Mouse (Mus musculus): ENCODE measurements at regions not wholly inside any gene's neighbourhood (a gene's known extent, or its start where the extent isn't known, plus 50 kb on each side); places are given as distances from the start of the nearest gene placed in this dataset.
A peak's percentile ranks its signal among the peaks of the same experiment; 100 is the strongest.

- DNase-seq (ENCODE audit: low spot score in 2 of 2) = no peak
Measured at GRCm38 (mm10) chr9:34143131-34143795, 342.4 kb upstream of the Kirrel3 start.

DNA sequence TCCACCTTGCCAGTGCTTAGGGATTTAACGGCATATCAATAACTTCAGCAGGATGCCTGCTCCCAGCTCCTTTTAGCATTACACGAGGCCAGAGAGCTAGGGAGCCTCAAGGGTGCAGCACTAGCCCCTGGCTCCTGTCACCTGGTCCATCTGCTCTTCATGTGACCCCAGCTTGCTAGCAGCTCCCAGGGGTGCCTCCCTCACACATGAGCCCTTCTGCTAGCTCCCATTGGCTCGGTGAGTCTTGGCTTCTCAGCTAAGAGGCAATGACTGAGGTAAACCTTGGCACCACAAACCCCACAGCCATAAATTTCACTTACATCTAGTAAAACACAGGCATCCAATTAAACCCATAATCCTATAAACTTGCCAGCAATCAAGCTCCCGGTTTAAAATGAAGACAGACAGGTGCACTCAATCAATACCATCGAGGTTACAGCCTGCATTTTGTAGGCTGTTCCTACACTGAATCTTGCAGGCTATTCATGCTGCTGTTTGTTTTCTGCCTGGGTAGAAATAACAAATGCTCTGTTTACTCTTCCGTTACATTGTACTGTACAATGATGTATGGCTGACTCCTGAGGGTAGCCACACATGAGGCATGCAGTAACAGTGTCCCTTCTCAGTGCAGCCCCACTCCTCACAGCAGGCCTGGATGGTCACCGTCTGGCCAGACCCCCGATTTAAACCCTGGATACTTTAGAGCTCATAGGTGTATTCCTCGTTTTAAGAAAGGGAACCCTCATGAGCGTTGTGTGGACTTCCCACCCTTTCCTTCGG lies 330.3 kb upstream of the Kirrel3 start:
- DNase-seq (ENCODE audit: low spot score in 2 of 2) = no peak

GRCm38 (mm10) chr9:34156581-34156980 lies 329.1 kb upstream of the Kirrel3 start:
- DNase-seq (ENCODE audit: low spot score in 2 of 2) = peak in 1 of 2 experiments; percentile 25

DNA sequence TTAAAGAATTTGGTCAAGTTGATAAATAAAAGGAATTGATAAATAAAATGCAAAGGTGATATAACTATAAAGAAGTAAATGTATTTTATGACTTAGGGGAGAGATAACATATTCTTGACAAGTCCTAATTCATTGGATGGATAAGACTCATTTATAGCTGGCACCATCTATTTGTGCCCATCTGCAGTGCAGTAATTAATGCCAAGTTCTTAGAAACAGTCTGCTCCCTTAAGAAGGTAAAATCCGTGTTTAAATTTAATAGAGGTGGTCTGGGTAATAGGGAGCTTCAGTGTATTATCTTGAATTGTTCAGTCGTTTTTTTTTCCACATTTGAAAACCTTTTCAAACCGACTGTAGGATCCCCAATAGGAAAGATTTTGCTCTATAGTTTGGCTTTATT lies 324.6 kb upstream of the Kirrel3 start:
- DNase-seq (ENCODE audit: low spot score in 2 of 2) = no peak

DNA sequence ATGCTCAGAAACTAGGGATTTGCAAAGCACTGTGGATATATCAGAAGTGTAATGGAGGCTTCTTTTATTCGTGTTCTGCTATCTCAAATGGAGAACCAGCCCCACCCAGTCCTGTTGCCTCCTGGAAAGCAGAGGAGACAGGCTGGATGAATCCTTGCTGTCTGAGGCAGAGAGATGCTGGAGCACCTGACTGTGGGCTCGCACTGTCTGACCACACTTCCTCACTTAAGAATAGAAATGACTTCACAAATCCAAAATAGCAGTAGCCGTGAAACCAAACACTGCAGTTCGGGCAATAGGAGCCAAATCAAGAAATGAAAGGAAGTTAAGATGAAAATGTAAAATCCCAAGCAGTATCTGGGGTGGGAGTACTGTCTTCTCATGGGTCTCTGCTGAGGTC lies 299.4 kb upstream of the Kirrel3 start:
- DNase-seq (ENCODE audit: low spot score in 2 of 2) = no peak

- no peak for DNase-seq (ENCODE audit: low spot score in 2 of 2)
Measured at GRCm38 (mm10) chr9:34192542-34192941, 293.2 kb upstream of the Kirrel3 start.

GRCm38 (mm10) chr9:34202122-34202941 lies 283.4 kb upstream of the Kirrel3 start:
- no peak for DNase-seq (ENCODE audit: low spot score in 2 of 2)

DNA sequence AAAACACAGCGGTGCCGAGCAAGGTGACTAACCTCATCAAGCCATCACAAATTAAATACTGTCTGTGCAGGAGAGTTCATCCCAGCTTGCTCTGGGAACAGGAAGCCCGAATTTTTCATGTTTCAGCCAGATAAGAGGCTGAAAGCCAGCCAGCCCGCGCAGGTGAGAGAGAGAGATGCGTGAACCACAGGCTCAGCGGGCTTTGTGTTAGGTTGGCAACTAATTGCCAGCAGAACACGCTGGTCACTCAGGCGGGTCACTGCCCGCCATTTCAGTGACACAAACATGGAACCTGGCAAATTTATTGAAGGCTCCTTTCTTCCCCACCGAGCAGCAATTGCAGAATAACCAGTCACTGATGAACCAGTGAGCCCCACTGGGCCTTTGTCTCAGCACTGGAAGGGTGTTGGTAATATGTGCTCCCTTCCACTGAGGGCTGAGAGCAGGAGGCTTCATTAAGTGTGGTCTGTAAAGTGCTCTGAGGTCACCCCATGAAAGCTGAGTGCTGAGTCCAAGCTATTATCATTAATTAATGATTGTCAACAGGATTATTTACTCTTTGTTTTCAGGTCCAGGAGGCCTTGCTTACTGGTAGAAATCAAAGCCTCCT lies 282.6 kb upstream of the Kirrel3 start:
- DNase-seq (ENCODE audit: low spot score in 2 of 2) = no peak

GRCm38 (mm10) chr9:34203624-34204365 lies 281.9 kb upstream of the Kirrel3 start:
- DNase-seq (ENCODE audit: low spot score in 2 of 2) = no peak

GRCm38 (mm10) chr9:34204479-34204878 lies 281.2 kb upstream of the Kirrel3 start:
- DNase-seq (ENCODE audit: low spot score in 2 of 2) = no peak

- no peak for DNase-seq (ENCODE audit: low spot score in 2 of 2)
Measured at GRCm38 (mm10) chr9:34231561-34231960, 254.1 kb upstream of the Kirrel3 start.

DNA sequence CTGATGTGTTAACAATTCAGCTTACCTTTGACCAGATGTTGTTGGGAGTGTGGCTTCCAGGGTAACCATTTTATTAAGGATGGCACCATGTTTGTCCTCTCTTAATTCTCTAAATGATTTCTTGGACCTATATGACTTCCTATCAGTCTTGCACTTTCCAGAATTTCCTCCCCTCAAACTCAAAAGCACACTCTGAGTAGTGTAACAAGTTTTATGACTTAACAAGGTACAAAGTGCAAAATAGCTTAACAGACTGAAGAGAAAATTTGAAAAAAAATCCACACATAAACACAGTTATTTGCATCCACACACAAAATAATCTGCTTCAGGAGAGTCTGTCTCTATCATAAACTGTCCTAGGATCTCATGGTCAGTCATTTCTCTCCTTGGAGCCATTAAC lies 251.0 kb upstream of the Kirrel3 start:
- no peak for DNase-seq (ENCODE audit: low spot score in 2 of 2)

GRCm38 (mm10) chr9:34239531-34239930 lies 246.2 kb upstream of the Kirrel3 start:
- no peak for DNase-seq (ENCODE audit: low spot score in 2 of 2)

DNA sequence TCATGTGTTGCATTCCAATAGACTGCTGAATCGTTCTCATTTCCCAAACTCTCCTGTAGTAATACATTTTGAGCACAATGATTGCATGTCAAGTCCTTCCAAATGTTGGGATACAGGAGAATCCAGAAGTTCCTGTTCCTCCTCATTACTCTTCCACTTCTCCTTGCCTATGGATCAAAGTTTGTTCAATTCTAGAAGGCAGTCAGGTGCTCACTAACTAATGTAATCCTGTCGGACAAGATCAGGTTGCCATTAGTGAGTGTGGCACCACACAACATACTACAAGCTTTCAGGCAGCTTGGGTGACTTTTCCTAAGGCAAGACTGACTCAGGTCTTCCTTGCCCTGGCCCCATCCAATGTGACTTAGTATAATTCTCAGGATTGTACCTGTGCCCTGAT lies 242.0 kb upstream of the Kirrel3 start:
- no peak for DNase-seq (ENCODE audit: low spot score in 2 of 2)

DNA sequence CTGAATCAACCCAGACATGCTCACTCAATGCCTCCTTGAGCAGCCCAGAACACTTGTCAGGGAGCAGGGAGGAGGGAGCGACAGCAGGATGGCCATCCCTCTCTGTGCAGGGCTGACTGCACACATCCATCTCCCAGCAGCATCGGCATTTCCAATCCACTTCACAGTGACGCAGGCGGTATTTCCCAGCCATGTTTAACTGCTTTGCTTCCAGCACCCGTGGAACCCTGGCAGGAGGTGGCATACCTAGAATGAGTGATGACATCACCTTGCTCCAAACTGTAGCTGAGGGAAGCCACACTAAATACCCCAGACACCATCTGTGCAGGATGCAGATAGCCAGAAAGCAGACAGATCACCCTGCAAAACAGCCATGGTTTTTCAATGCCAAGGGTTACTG lies 241.1 kb upstream of the Kirrel3 start:
- no peak for DNase-seq (ENCODE audit: low spot score in 2 of 2)

DNA sequence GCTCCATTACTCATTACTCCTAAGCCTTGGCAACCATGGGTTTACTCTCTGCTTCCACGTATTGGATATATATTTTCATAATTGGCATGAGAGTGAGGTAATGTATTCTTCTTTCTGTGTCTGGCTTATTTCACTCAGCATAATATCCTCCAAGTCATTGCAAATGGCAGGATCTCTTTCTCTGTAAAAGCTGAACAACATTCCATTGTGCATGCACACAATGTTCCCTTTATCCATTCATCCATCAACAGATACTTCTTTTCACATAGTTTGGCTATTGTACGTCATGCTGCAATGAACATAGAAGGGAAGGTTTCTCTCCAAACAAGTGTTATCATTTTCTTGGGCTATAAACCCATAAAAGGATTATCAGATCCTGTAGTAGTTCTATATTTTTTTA lies 232.9 kb upstream of the Kirrel3 start:
- DNase-seq (ENCODE audit: low spot score in 2 of 2) = no peak

GRCm38 (mm10) chr9:34258492-34258891 lies 227.2 kb upstream of the Kirrel3 start:
- no peak for DNase-seq (ENCODE audit: low spot score in 2 of 2)

GRCm38 (mm10) chr9:34278068-34278467 lies 207.6 kb upstream of the Kirrel3 start:
- no peak for DNase-seq (ENCODE audit: low spot score in 2 of 2)

GRCm38 (mm10) chr9:34279386-34279785 lies 206.3 kb upstream of the Kirrel3 start:
- DNase-seq (ENCODE audit: low spot score in 2 of 2) = no peak

DNA sequence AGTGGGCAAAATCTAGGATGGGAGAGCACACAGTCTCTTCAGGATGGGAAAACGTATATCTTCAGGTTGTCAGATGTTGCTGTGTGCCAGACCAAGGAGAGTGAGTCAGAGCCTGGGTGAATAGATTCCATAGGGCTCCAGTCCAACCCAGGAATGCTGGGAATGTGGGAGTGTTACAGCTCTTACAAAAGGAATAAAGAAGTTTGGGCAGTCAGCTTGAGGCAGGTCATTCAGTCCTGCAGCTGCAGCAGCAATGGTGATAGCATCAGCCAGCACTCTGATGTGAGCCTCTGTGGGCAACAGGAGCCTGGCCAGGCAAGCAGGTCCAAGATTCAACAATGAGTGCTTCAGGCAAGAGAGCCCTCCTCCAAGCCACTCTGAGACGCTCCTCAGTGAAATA lies 205.8 kb upstream of the Kirrel3 start:
- no peak for DNase-seq (ENCODE audit: low spot score in 2 of 2)

Measured in frontal cortex, postnatal 10 days (tissue).